Mouse (Mus musculus): ENCODE data around the gene Hnrnpm.
A peak's percentile ranks its signal among the peaks of the same experiment; 100 is the strongest.
"Not testable (repeated sequence)": the region's sequence is repeated elsewhere in the genome, so short reads cannot be mapped to it uniquely, and the experiment has no call there.

Hnrnpm gene

DNA sequence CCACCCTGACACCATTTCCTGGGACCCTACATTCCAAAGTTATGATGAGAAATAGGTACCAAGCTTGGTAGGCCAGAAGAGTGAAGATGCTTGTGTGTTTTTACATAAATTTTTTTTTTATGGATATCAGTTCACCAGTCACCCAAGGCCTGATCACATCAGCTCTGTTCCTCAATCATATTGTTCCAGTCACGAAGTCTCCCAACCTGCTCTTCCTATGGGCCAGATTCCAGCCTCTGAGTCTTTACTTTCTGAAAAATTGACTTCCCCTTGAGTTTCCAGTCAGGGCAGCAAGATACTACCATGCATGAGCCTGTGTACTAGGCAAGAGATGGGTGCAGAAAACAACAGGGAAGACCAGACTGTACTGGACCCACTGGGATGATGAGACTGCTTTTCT lies at the start of gene Hnrnpm:
Gene Hnrnpm (minus strand): TSS at position 101 of the 400 bp plus-strand sequence.
- H3K27me3 ChIP-seq (ENCODE audit: control insufficient read depth, insufficient read depth, low read length, poor library complexity, severe bottlenecking) = no peaks in the 10 kb centered on the region
- peaks cover 2% of the 10 kb centered on the region; the same call in 1 of the 2 replicates for H3K36me3 ChIP-seq (ENCODE audit: control insufficient read depth, insufficient read depth, low read length, poor library complexity, severe bottlenecking)
- DNase-seq (ENCODE audit: low read depth, low spot score) = no peak

- not testable (repeated sequence) for DNase-seq (ENCODE audit: low read depth, low spot score); H3K36me3 ChIP-seq (ENCODE audit: control insufficient read depth, insufficient read depth, low read length, poor library complexity, severe bottlenecking); H3K27me3 ChIP-seq (ENCODE audit: control insufficient read depth, insufficient read depth, low read length, poor library complexity, severe bottlenecking)
Measured at GRCm38 (mm10) chr17:33733526-33733925, 46.9 kb upstream of the Hnrnpm start.

DNA sequence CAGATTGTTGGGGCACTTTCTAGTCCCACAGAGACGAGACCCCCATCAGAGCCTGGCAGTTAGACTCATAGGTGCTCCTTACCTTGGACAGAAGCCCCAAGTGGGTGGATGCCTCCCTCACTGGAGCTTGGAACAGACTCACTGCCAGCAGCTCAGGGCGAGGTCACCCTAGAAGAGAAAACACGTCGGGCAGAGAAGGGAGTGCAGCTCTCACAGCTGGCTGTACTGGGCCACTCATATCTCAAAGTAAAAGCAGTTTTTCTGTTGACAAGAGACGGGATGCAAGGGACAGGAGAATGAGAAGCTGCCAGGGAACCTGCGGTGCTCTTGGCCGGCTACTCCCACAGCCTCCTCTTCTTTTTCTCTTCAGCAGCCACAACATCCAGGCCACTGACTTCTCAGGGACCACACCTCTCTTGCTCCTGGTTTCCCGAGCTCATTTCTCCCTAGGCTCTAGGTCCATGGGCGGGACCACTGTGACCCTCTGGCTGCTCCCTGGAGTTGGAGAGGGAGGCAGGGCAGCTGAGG lies 46.0 kb upstream of the Hnrnpm start:
- H3K27me3 ChIP-seq (ENCODE audit: control insufficient read depth, insufficient read depth, low read length, poor library complexity, severe bottlenecking); DNase-seq (ENCODE audit: low read depth, low spot score); H3K36me3 ChIP-seq (ENCODE audit: control insufficient read depth, insufficient read depth, low read length, poor library complexity, severe bottlenecking): not testable (repeated sequence)

- Histone ChIP-seq H3K36me3 (ENCODE audit: control insufficient read depth, insufficient read depth, low read length, poor library complexity, severe bottlenecking) (no peaks in the 10 kb centered on the region), H3K27me3 (ENCODE audit: control insufficient read depth, insufficient read depth, low read length, poor library complexity, severe bottlenecking) (no peaks in the 10 kb centered on the region)
- DNase-seq (ENCODE audit: low read depth, low spot score) = no peak
Measured at GRCm38 (mm10) chr17:33729215-33729614, 42.6 kb upstream of the Hnrnpm start.

GRCm38 (mm10) chr17:33728396-33728795 lies 41.7 kb upstream of the Hnrnpm start:
- Histone ChIP-seq H3K27me3 (ENCODE audit: control insufficient read depth, insufficient read depth, low read length, poor library complexity, severe bottlenecking) (no peaks in the 10 kb centered on the region), H3K36me3 (ENCODE audit: control insufficient read depth, insufficient read depth, low read length, poor library complexity, severe bottlenecking) (no peaks in the 10 kb centered on the region)
- DNase-seq (ENCODE audit: low read depth, low spot score) = no peak

DNA sequence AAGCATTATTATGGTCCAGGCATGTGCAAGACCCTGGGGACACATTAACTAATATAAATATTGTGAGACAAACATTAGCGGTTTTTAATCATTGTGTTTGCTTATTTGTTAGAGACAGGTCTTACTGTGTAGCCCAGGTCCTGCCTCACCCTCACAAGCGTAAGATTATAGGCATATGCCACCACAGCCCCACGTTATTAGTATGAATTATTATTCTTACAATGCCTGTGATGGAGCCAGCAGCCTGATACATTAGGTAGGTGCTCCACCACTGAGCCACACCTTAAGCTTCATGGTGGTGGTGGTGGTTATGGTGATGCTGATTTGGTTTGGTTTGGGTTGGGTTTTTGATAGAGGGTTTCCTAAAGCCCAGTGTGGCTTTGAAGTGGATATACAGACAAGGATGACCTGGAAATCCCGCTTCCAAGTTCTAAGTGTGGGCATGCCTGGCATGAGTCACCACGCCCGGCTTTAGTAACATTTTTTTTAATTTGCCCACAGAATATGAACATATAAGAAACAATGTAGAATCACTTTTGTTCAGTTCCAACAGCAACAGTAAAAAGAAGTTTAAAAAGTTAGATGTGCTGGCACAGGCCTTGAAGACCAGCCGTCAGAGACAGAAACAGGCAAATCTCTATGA lies 33.2 kb upstream of the Hnrnpm start:
- no peak for DNase-seq (ENCODE audit: low read depth, low spot score)
- Histone ChIP-seq H3K36me3 (ENCODE audit: control insufficient read depth, insufficient read depth, low read length, poor library complexity, severe bottlenecking) (no peaks in the 10 kb centered on the region), H3K27me3 (ENCODE audit: control insufficient read depth, insufficient read depth, low read length, poor library complexity, severe bottlenecking) (no peaks in the 10 kb centered on the region)

DNA sequence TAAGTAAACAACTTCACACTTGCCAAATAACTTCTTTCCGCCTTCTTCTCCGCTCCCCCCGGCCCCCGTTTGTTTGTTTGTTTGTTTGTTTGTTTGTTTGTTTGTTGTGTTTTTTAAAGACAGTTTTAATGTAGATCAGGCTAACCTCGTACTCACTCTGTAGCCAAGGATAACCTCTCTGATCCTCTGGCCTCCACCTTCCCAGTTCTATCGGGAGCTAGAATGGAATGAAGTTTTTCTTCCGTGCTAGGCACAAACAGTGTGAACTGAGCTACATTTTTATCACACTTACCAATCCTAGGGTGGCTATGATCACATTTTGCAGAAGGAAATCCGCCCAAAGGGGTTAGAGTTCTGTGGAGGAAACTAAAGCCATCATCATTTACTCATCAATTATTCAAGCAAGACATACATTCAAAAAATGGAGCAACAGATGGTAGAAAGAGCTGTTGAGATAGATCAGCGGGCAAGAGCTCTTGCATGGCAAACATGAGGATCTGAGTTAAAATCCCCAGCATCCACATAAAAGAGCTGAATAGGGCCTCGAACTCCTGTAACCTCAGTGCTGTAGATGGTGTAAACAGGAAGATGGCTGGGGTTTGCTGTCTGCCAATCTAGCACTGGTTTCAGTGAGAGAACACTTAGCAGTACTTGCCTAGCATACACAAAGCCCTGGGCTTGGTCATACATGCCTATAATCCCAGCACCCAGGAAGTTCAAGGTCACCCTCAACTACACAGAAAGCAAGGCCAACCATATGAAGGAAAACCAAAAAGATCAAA lies 32.5 kb upstream of the Hnrnpm start:
- Histone ChIP-seq H3K27me3 (ENCODE audit: control insufficient read depth, insufficient read depth, low read length, poor library complexity, severe bottlenecking) (no peaks in the 10 kb centered on the region), H3K36me3 (ENCODE audit: control insufficient read depth, insufficient read depth, low read length, poor library complexity, severe bottlenecking) (no peaks in the 10 kb centered on the region)
- no peak for DNase-seq (ENCODE audit: low read depth, low spot score)

GRCm38 (mm10) chr17:33718384-33718881 lies 31.8 kb upstream of the Hnrnpm start, which contains the start of gene March2:
Gene March2 (minus strand): TSS chr17:33718670.
- DNase-seq (ENCODE audit: low read depth, low spot score) = peak; percentile 96
- Histone ChIP-seq H3K27me3 (ENCODE audit: control insufficient read depth, insufficient read depth, low read length, poor library complexity, severe bottlenecking) (no peaks in the 10 kb centered on the region), H3K36me3 (ENCODE audit: control insufficient read depth, insufficient read depth, low read length, poor library complexity, severe bottlenecking) (no peaks in the 10 kb centered on the region)

DNA sequence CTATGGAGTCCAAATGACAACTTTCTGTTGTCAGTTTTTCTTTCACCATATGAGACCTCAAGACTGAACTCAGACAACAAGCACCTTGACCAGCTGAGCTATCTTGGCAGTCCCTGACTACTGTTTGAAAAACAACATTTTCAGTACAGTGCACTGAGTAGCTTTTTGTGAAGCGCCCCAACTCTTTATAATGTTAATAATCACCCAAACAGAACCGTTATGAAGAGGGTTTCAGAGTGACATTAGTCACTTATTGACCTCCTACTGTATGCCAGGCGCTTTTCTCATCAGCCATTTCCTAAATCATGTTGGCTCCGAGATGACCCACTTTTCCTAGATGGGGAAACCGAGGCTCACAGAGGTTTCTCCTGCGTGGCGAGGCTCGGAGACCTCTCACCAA lies 31.3 kb upstream of the Hnrnpm start:
- no peaks in the 10 kb centered on the region for H3K36me3 ChIP-seq (ENCODE audit: control insufficient read depth, insufficient read depth, low read length, poor library complexity, severe bottlenecking)
- DNase-seq (ENCODE audit: low read depth, low spot score) = no peak
- no peaks in the 10 kb centered on the region for H3K27me3 ChIP-seq (ENCODE audit: control insufficient read depth, insufficient read depth, low read length, poor library complexity, severe bottlenecking)

- H3K36me3 ChIP-seq (ENCODE audit: control insufficient read depth, insufficient read depth, low read length, poor library complexity, severe bottlenecking) = no peaks in the 10 kb centered on the region
- no peak for DNase-seq (ENCODE audit: low read depth, low spot score)
- H3K27me3 ChIP-seq (ENCODE audit: control insufficient read depth, insufficient read depth, low read length, poor library complexity, severe bottlenecking) = no peaks in the 10 kb centered on the region
Measured at GRCm38 (mm10) chr17:33717246-33717645, 30.6 kb upstream of the Hnrnpm start.

GRCm38 (mm10) chr17:33714779-33715178 lies 28.1 kb upstream of the Hnrnpm start:
- Histone ChIP-seq H3K36me3 (ENCODE audit: control insufficient read depth, insufficient read depth, low read length, poor library complexity, severe bottlenecking) (no peaks in the 10 kb centered on the region), H3K27me3 (ENCODE audit: control insufficient read depth, insufficient read depth, low read length, poor library complexity, severe bottlenecking) (no peaks in the 10 kb centered on the region)
- no peak for DNase-seq (ENCODE audit: low read depth, low spot score)

GRCm38 (mm10) chr17:33713271-33713670 lies 26.6 kb upstream of the Hnrnpm start:
- DNase-seq (ENCODE audit: low read depth, low spot score) = no peak

GRCm38 (mm10) chr17:33709834-33710233 lies 23.2 kb upstream of the Hnrnpm start:
- Histone ChIP-seq H3K27me3 (ENCODE audit: control insufficient read depth, insufficient read depth, low read length, poor library complexity, severe bottlenecking) (no peaks in the 10 kb centered on the region), H3K36me3 (ENCODE audit: control insufficient read depth, insufficient read depth, low read length, poor library complexity, severe bottlenecking) (peaks cover 4% of the 10 kb centered on the region)
- DNase-seq (ENCODE audit: low read depth, low spot score) = no peak

More at GRCm38 (mm10) chr17:33713271-33713670, 26.6 kb upstream of the Hnrnpm start:
- Histone ChIP-seq H3K27me3 (ENCODE audit: control insufficient read depth, insufficient read depth, low read length, poor library complexity, severe bottlenecking) (no peaks in the 10 kb centered on the region), H3K36me3 (ENCODE audit: control insufficient read depth, insufficient read depth, low read length, poor library complexity, severe bottlenecking) (peaks cover 4% of the 10 kb centered on the region; the same call in 1 of the 2 replicates)

DNA sequence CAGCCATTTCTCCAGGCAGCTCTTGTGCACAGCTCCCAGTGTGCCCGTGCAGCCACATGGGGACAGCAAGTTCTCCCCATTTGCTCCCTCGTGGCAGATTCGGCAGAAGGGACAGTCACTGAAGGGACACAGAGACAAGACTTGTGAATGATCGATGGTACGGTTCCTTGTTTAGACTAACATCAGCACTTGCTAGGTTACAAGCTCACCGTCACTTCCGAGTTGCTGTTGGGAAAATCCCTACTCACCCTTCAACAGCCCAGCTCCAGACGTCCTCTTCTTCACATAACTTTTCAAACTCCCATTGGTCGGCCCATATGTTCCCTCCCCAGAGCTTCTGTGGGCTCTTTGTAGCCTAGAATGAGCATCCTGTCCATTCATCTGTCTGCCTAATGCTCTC lies 16.4 kb upstream of the Hnrnpm start:
- Histone ChIP-seq H3K36me3 (ENCODE audit: control insufficient read depth, insufficient read depth, low read length, poor library complexity, severe bottlenecking) (peaks cover 2% of the 10 kb centered on the region; the same call in 1 of the 2 replicates), H3K27me3 (ENCODE audit: control insufficient read depth, insufficient read depth, low read length, poor library complexity, severe bottlenecking) (no peaks in the 10 kb centered on the region)
- DNase-seq (ENCODE audit: low read depth, low spot score) = no peak

GRCm38 (mm10) chr17:33702178-33702577 lies 15.5 kb upstream of the Hnrnpm start:
- Histone ChIP-seq H3K27me3 (ENCODE audit: control insufficient read depth, insufficient read depth, low read length, poor library complexity, severe bottlenecking) (no peaks in the 10 kb centered on the region), H3K36me3 (ENCODE audit: control insufficient read depth, insufficient read depth, low read length, poor library complexity, severe bottlenecking) (peaks cover 2% of the 10 kb centered on the region; the same call in 1 of the 2 replicates)
- DNase-seq (ENCODE audit: low read depth, low spot score) = no peak

All from splenic B cell, adult 2 months (primary cell).